Mouse (Mus musculus): ENCODE measurements around the gene Bcl2l11.

GRCm38 (mm10) chr2:128169486-128169885 is 43.6 kb downstream of the Bcl2l11 start:
- TF ChIP-seq CTCF (IDR thresholded peaks at IDR 0.05; ENCODE audit: borderline replicate concordance, insufficient read depth, low read length) (no peak), POLR2A (IDR thresholded peaks at IDR 0.05; ENCODE audit: low read depth, low read length) (no peak)

All from embryonic fibroblast, embryonic 13.5 days (primary cell).